Mouse (Mus musculus): ENCODE measurements around the gene Krt13.

DNA sequence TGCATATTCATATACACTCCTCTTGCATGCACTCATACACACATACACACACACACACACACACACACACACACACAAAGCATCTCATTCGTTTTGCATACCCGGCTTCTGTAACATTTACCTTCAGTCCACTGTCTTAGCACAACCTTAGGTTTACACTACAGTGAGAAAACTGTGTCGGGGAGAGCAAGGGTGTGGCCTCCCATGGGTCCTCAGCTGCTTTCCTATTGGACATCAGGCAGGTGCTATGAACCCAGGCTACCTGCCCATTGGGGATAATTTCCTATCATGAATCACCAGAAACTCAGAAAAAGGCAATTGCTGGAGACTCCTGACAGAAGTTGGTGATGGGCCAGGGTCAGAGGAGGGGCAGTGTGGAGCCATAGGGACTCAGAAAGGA is 36.0 kb upstream of the Krt13 start:
- no peak for TF ChIP-seq CTCF (IDR thresholded peaks at IDR 0.05)
- TF ChIP-seq EP300 (IDR thresholded peaks at IDR 0.05), result no peak

Data from lung, postnatal 0 days (tissue).